Mouse (Mus musculus) hindlimb bud, embryonic 11.5 days (tissue): ENCODE measurements around the gene Ptprj.

ENCODE experiments used
- DNase-seq: peaks from one replicate; pipeline ENCODE4 v3.0.0-alpha.2; 2012; ENCODE audit warnings: low read depth, low spot score; ENCODE audit errors: extremely low spot score

Ptprj gene

GRCm38 (mm10) chr2:90580236-90581005 lies at the start of gene Ptprj:
Gene Ptprj, minus strand, starts transcription at chr2:90580647.
- DNase-seq: no peak

- no peak for DNase-seq
These were observed 49.1 kb upstream of the Ptprj start for GRCm38 (mm10) chr2:90629552-90629951.

GRCm38 (mm10) chr2:90628261-90628660 lies 47.8 kb upstream of the Ptprj start:
- no peak for DNase-seq

GRCm38 (mm10) chr2:90624920-90625319 lies 44.5 kb upstream of the Ptprj start:
- DNase-seq: no peak

- DNase-seq: no peak
These were observed 43.9 kb upstream of the Ptprj start for GRCm38 (mm10) chr2:90624339-90624738.

GRCm38 (mm10) chr2:90620815-90621214 lies 40.4 kb upstream of the Ptprj start:
- DNase-seq: no peak

GRCm38 (mm10) chr2:90619648-90620047 lies 39.2 kb upstream of the Ptprj start:
- DNase-seq: no peak

- DNase-seq: no peak
These were observed 34.3 kb upstream of the Ptprj start for GRCm38 (mm10) chr2:90614651-90615171.

- DNase-seq: no peak
These were observed 33.1 kb upstream of the Ptprj start for GRCm38 (mm10) chr2:90613591-90613990.

GRCm38 (mm10) chr2:90613006-90613405 lies 32.6 kb upstream of the Ptprj start:
- DNase-seq: no peak

GRCm38 (mm10) chr2:90611959-90612571 lies 31.6 kb upstream of the Ptprj start:
- no peak for DNase-seq

- no peak for DNase-seq
These were observed 20.6 kb upstream of the Ptprj start for GRCm38 (mm10) chr2:90601056-90601455.

- no peak for DNase-seq
These were observed 7.7 kb upstream of the Ptprj start for GRCm38 (mm10) chr2:90588141-90588540.

GRCm38 (mm10) chr2:90584506-90584905 lies 4.1 kb upstream of the Ptprj start:
- DNase-seq: no peak

- DNase-seq: no peak
These were observed 3.2 kb upstream of the Ptprj start for GRCm38 (mm10) chr2:90583628-90584131.

- DNase-seq: no peak
These were observed 2.4 kb upstream of the Ptprj start for GRCm38 (mm10) chr2:90582814-90583213.

- no peak for DNase-seq
These were observed 1.9 kb upstream of the Ptprj start for GRCm38 (mm10) chr2:90582311-90582710.

- DNase-seq: no peak
These were observed 1.3 kb upstream of the Ptprj start for GRCm38 (mm10) chr2:90581796-90582125.

GRCm38 (mm10) chr2:90581006-90581795 lies 754 bp upstream of the Ptprj start:
- no peak for DNase-seq

- no peak for DNase-seq
These were observed 665 bp downstream of the Ptprj start for GRCm38 (mm10) chr2:90579728-90580235.

- no peak for DNase-seq
These were observed 1.3 kb downstream of the Ptprj start for GRCm38 (mm10) chr2:90579038-90579727.
